In the genomic region with DNA sequence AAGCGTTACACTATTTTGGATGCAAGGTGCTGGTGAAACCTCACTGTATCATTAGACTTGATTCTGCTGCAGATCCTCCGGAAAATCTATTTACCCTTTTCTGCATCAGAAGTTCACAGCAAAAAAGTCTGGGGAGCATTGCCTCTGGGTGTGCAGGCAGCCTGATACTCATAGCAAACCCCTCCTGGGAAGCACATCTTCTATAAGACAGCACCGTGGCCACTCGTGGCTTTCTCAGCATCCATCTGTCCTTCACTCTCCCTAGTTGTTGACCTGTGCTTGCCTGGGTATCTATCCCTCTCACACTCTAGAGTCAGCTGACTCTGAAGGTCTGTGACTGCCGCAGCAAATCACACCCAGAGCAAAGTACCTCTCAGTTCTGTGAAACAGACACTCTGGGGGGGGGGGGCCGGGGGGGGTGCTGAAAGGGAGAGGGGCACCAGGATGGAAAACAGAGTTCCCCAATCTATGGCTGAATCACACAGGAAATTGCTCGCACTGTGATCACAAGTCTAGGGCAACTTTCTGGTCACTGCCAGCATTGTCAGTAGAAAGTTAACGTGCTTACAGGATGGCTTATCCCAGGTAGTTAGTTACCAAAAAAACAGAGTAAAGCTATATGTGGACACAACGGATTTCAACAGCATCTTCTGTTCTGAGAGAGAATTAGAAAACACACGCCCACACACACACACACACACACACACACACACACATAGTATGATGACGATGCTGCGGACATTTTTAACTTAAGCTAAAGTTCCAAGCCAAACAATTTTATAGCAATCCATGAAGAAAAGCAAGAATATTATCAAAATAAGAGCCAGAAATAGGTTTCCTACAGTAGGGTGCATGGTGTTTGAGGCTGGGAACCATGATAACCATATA, we compare ENCODE assay signal across 10 mouse cellular contexts. TPM values are rescaled to one million over a fixed set of nuclear protein-coding genes. Genes with fewer than 3 reads are reported as not detected.
DNase-seq lines count a peak whose midpoint lies in the region; ATAC-seq lines count a peak whose summit lies in the region.
"Had no signal": no experiment of that assay in that cellular context is flagged by ENCODE, and none has a peak within 500 bp of the region (broad histone marks: within the 10 kb centered on the region; RNA-seq: fewer than 3 reads in every experiment).

No protein-coding gene starts in this region.

- intact Hi-C loops in heart, postnatal 36 days (cut with DNase I) = loop anchor here (5.0 kb wide), 1 partner anchor 32 kb away; no protein-coding TSS in a partner anchor

- H3K27me3 ChIP-seq in heart, embryonic 14.5 days (ENCODE audit: control insufficient read depth, insufficient read depth, low read length) = no peaks in the 10 kb centered on the region
- no peaks in the 10 kb centered on the region for H3K27me3 ChIP-seq in kidney, embryonic 16.5 days (ENCODE audit: insufficient read depth, low read length)

- H3K9ac ChIP-seq in heart, embryonic 14.5 days (ENCODE audit: low read length) = no peak overlapping the region
- H3K9ac ChIP-seq in kidney, embryonic 16.5 days (replicated peaks; ENCODE audit: low read length) = no peak overlapping the region

- 37% methylated on average over 12 of the region's 12 CpGs for WGBS in heart, embryonic 14.5 days
- 47% methylated on average over 11 of the region's 12 CpGs for WGBS in kidney, embryonic 16.5 days

- H3K4me1 ChIP-seq in heart, embryonic 14.5 days (ENCODE audit: control insufficient read depth in 2 of 2, insufficient read depth in 2 of 2, low read length in 2 of 2) = peaks cover 14 to 30% of the 10 kb centered on the region in 2 experiments
- peaks cover 21% of the 10 kb centered on the region for H3K4me1 ChIP-seq in kidney, embryonic 16.5 days (ENCODE audit: insufficient read depth, low read length)

- H3K4me3 ChIP-seq in heart, embryonic 14.5 days (ENCODE audit: control insufficient read depth in 1 of 2, insufficient read depth in 1 of 2, low read depth in 1 of 2, low read length in 2 of 2) = no peak overlapping the region
- H3K4me3 ChIP-seq in kidney, embryonic 16.5 days (ENCODE audit: low read length) = no peak overlapping the region

- H3K27ac ChIP-seq in heart, embryonic 14.5 days (replicated peaks in 1 of 2; ENCODE audit: control insufficient read depth in 1 of 2, insufficient read depth in 1 of 2, low read depth in 2 of 2, low read length in 2 of 2) = peak overlapping the region in 1 of 2 experiments; percentile 19; a peak in 2 of 4 replicates
- peak overlapping the region; percentile 57 for H3K27ac ChIP-seq in kidney, embryonic 16.5 days (ENCODE audit: low read length)

- DNase-seq in heart, postnatal 36 days = no peak
- no peak for DNase-seq in kidney, postnatal 4 days
- DNase-seq in retina, embryonic 14.5 days (ENCODE audit: low spot score) = peak; percentile 22
- DNase-seq in retina, postnatal 1 day = no peak
- DNase-seq in layer of hippocampus, adult 8-10 months (ENCODE audit: low spot score in 2 of 2) = no peak
- DNase-seq: adrenal gland, postnatal 25 days; right cerebral cortex, postnatal 4 days; thymus, postnatal 25 days had no signal

- no peaks in the 10 kb centered on the region for H3K9me3 ChIP-seq in heart, embryonic 14.5 days (ENCODE audit: control insufficient read depth, low read length)
- no peaks in the 10 kb centered on the region for H3K9me3 ChIP-seq in kidney, embryonic 16.5 days (ENCODE audit: low read length)

- no peak for ATAC-seq in heart, embryonic 14.5 days (ENCODE audit: insufficient number of reproducible peaks, insufficient read depth, low FRiP score, low read depth)
- no peak for ATAC-seq in kidney, embryonic 16.5 days (ENCODE audit: low FRiP score, low TSS enrichment)

- peak overlapping the region; percentile 21 for H3K4me2 ChIP-seq in heart, embryonic 14.5 days (ENCODE audit: low read length)
- H3K4me2 ChIP-seq in kidney, embryonic 16.5 days (replicated peaks; ENCODE audit: low read depth, low read length) = no peak overlapping the region; the same call in 1 of the 2 replicates

- H3K36me3 ChIP-seq in heart, embryonic 14.5 days (ENCODE audit: control insufficient read depth, insufficient read depth, low read length) = peaks cover 11% of the 10 kb centered on the region
- peaks cover 8% of the 10 kb centered on the region for H3K36me3 ChIP-seq in kidney, embryonic 16.5 days (ENCODE audit: insufficient read depth, low read length)

RNA-seq across cellular contexts. Expression of a gene that starts 35.7 kb away (rescaled TPM):
- 39.5 and 40.8 TPM in 2 replicates for polyA plus RNA-seq in heart, embryonic 14.5 days (2014; fragmentation: Nextera tagmentation; extraction: Ambion mirVana)
- 10 to 100 TPM; 25.3 to 30.9 TPM for total RNA-seq in heart, postnatal 36 days (2021)
- 68.3 and 68.8 TPM in 2 replicates for polyA plus RNA-seq in kidney, embryonic 16.5 days (2015; fragmentation: Nextera tagmentation; extraction: Ambion mirVana)
- total RNA-seq in layer of hippocampus, adult 8-10 months (2022) = 10 to 100 TPM; 12.4 to 14.7 (median 13.6) TPM
